8 mouse cellular contexts compared by ENCODE assay signal in genomic region chr10:81192270-81192967, GRCm38 (mm10). TPM values are rescaled to one million over a fixed set of nuclear protein-coding genes. Genes with fewer than 3 reads are reported as not detected.
DNase-seq lines count a peak whose midpoint lies in the region; ATAC-seq lines count a peak whose summit lies in the region.

No protein-coding gene starts in this region.

- H3K9me3 ChIP-seq in intestine, embryonic 14.5 days (ENCODE audit: control insufficient read depth, low read length): no peaks in the 10 kb centered on the region
- H3K9me3 ChIP-seq in megakaryocyte, embryonic 14.5 days: peaks cover 5% of the 10 kb centered on the region

- H3K4me2 ChIP-seq in intestine, embryonic 14.5 days (ENCODE audit: low read length): peak overlapping the region; percentile 98

- peaks cover 13% of the 10 kb centered on the region for H3K4me1 ChIP-seq in intestine, embryonic 14.5 days (replicated peaks; ENCODE audit: control insufficient read depth, insufficient read depth, low read length)
- peaks cover 59% of the 10 kb centered on the region for H3K4me1 ChIP-seq in megakaryocyte, embryonic 14.5 days

- peak overlapping the region; percentile 66 for H3K9ac ChIP-seq in intestine, embryonic 14.5 days (ENCODE audit: low read length)

- peak; percentile 27 for ATAC-seq in common myeloid progenitor, adult 5-6 weeks (replicated peaks; ENCODE audit: low read depth, poor library complexity, severe bottlenecking)
- ATAC-seq in intestine, embryonic 14.5 days (replicated peaks; ENCODE audit: low FRiP score, low TSS enrichment, low read depth): peak; percentile 85

- peaks cover 24% of the 10 kb centered on the region for H3K36me3 ChIP-seq in intestine, embryonic 14.5 days (ENCODE audit: control insufficient read depth, insufficient read depth, low read length)
- peaks cover 39% of the 10 kb centered on the region for H3K36me3 ChIP-seq in megakaryocyte, embryonic 14.5 days (replicated peaks; ENCODE audit: low read length)

- peak; percentile 92 to 95 for DNase-seq in adrenal gland, adult (ENCODE audit: inconsistent age in 2 of 2, low spot score in 1 of 2)
- DNase-seq in gastrocnemius, postnatal 10 days: peak; percentile 81
- peak; percentile 84 for DNase-seq in intestine, embryonic 14.5 days (ENCODE audit: low spot score)
- peak; percentile 83 to 90 for DNase-seq in left cerebral cortex, postnatal 10 days (ENCODE audit: extremely low spot score in 1 of 2, low spot score in 2 of 2)
- DNase-seq in right cerebral cortex, postnatal 36 days (ENCODE audit: low spot score in 2 of 2): peak; percentile 86 to 87
- DNase-seq in yolk sac, embryonic 10.5 days (ENCODE audit: low spot score): peak; percentile 87

- H3K27ac ChIP-seq in intestine, embryonic 14.5 days (ENCODE audit: low read depth): peak overlapping the region; percentile 83

- H3K27me3 ChIP-seq in intestine, embryonic 14.5 days (replicated peaks; ENCODE audit: control insufficient read depth, insufficient read depth, low read length): peaks cover 28% of the 10 kb centered on the region
- H3K27me3 ChIP-seq in megakaryocyte, embryonic 14.5 days (replicated peaks): peaks cover 37% of the 10 kb centered on the region

- intact Hi-C loops in left cerebral cortex, postnatal 10 days (cut with DNase I): no loop called here

- H3K4me3 ChIP-seq in intestine, embryonic 14.5 days (ENCODE audit: low read depth, low read length): peak overlapping the region; percentile 56
- H3K4me3 ChIP-seq in megakaryocyte, embryonic 14.5 days (replicated peaks): peak overlapping the region; percentile 98

- WGBS in intestine, embryonic 14.5 days: 1% methylated on average over 64 of the region's 93 CpGs

RNA-seq across cellular contexts. Expression of gene 4930442H23Rik, which starts 8.8 kb away (rescaled TPM):
- total RNA-seq in common myeloid progenitor, adult 5-6 weeks (2017): not detected in 2 replicates
- not detected for total RNA-seq in gastrocnemius, postnatal 10 days (2021)
- not detected in 2 replicates for polyA plus RNA-seq in intestine, embryonic 14.5 days (2014; fragmentation: Nextera tagmentation; extraction: Ambion mirVana)
- not detected for total RNA-seq in left cerebral cortex, postnatal 10 days (2021)
- polyA plus RNA-seq in megakaryocyte, embryonic 14.5 days (2012; ENCODE audit: insufficient read depth, low replicate concordance): not detected in 2 replicates

RNA-seq across cellular contexts. Expression of gene Nmrk2, which starts 9.4 kb away (rescaled TPM):
- not detected in 2 replicates for total RNA-seq in common myeloid progenitor, adult 5-6 weeks (2017)
- total RNA-seq in gastrocnemius, postnatal 10 days (2021): 1 to 10 TPM; 1.7 to 1.8 TPM
- 0.22 TPM in 2 replicates for polyA plus RNA-seq in intestine, embryonic 14.5 days (2014; fragmentation: Nextera tagmentation; extraction: Ambion mirVana)
- total RNA-seq in left cerebral cortex, postnatal 10 days (2021): not detected
- not detected in 2 replicates for polyA plus RNA-seq in megakaryocyte, embryonic 14.5 days (2012; ENCODE audit: insufficient read depth, low replicate concordance)

RNA-seq across cellular contexts. Expression of gene Dapk3, which starts 9.6 kb away (rescaled TPM):
- 14.3 and 29.8 TPM in 2 replicates for total RNA-seq in common myeloid progenitor, adult 5-6 weeks (2017)
- total RNA-seq in gastrocnemius, postnatal 10 days (2021): 10 to 100 TPM; 29.8 to 30.4 TPM
- polyA plus RNA-seq in intestine, embryonic 14.5 days (2014; fragmentation: Nextera tagmentation; extraction: Ambion mirVana): 57.8 and 58.8 TPM in 2 replicates
- total RNA-seq in left cerebral cortex, postnatal 10 days (2021): 10 to 100 TPM; 64.1 to 72.7 TPM
- 168 TPM in 2 replicates for polyA plus RNA-seq in megakaryocyte, embryonic 14.5 days (2012; ENCODE audit: insufficient read depth, low replicate concordance)

RNA-seq across cellular contexts. Expression of gene Eef2, which starts 16.0 kb away (rescaled TPM):
- total RNA-seq in common myeloid progenitor, adult 5-6 weeks (2017): 1,623 and 1,948 TPM in 2 replicates
- 1,000 to 10,000 TPM in 1 of 2 experiments, 100 to 1,000 TPM in 1; 974 to 1,018 TPM for total RNA-seq in gastrocnemius, postnatal 10 days (2021)
- polyA plus RNA-seq in intestine, embryonic 14.5 days (2014; fragmentation: Nextera tagmentation; extraction: Ambion mirVana): 484 and 490 TPM in 2 replicates
- total RNA-seq in left cerebral cortex, postnatal 10 days (2021): 1,000 to 10,000 TPM; 1,077 to 1,083 TPM
- polyA plus RNA-seq in megakaryocyte, embryonic 14.5 days (2012; ENCODE audit: insufficient read depth, low replicate concordance): 439 and 1,295 TPM in 2 replicates

RNA-seq across cellular contexts. Expression of gene Pias4, which starts 24.7 kb away (rescaled TPM):
- total RNA-seq in common myeloid progenitor, adult 5-6 weeks (2017): 8.4 and 17.5 TPM in 2 replicates
- total RNA-seq in gastrocnemius, postnatal 10 days (2021): 10 to 100 TPM; 10.7 to 13.8 TPM
- 40.8 and 43.3 TPM in 2 replicates for polyA plus RNA-seq in intestine, embryonic 14.5 days (2014; fragmentation: Nextera tagmentation; extraction: Ambion mirVana)
- 10 to 100 TPM; 24.3 to 25.8 TPM for total RNA-seq in left cerebral cortex, postnatal 10 days (2021)
- polyA plus RNA-seq in megakaryocyte, embryonic 14.5 days (2012; ENCODE audit: insufficient read depth, low replicate concordance): 95.2 and 184 TPM in 2 replicates

Comparison
In these comparisons a context has a peak if more than half of its experiments do, and no peak if none do; other contexts are left out.
1. Peak in every context shown above with its lines: DNase-seq, ATAC-seq, H3K4me3 ChIP-seq and H3K27ac ChIP-seq.